Mouse (Mus musculus): ENCODE data around the gene Als2. TPM values are rescaled to one million over a fixed set of nuclear protein-coding genes. Genes with fewer than 3 reads are reported as not detected.

The Als2 gene
- total and polyA plus RNA-seq, 2 experiments from 2014 or later, result 11.6 to 32.8 TPM

DNA sequence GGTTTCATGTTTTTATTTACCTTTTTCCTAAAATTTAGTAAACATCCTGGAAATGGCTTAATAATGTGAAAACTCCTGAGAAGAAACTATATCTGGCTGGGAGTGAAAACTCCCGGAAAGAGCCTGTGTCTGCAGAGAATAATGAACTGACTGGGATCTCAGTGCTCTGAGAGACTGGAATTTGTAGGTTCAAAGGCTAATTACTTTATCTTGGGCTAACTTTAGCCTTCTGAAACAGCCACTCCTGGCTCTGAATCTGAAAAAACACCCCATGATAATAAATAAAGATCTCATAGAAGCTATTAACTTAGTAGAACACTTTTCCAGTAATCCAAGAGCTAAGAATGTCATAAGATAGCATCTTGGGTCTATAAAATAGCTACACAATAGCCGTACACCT lies 68.5 kb downstream of the Als2 start:
- TF ChIP-seq CTCF (IDR thresholded peaks at IDR 0.05; ENCODE audit: low read depth), result no peak

DNA sequence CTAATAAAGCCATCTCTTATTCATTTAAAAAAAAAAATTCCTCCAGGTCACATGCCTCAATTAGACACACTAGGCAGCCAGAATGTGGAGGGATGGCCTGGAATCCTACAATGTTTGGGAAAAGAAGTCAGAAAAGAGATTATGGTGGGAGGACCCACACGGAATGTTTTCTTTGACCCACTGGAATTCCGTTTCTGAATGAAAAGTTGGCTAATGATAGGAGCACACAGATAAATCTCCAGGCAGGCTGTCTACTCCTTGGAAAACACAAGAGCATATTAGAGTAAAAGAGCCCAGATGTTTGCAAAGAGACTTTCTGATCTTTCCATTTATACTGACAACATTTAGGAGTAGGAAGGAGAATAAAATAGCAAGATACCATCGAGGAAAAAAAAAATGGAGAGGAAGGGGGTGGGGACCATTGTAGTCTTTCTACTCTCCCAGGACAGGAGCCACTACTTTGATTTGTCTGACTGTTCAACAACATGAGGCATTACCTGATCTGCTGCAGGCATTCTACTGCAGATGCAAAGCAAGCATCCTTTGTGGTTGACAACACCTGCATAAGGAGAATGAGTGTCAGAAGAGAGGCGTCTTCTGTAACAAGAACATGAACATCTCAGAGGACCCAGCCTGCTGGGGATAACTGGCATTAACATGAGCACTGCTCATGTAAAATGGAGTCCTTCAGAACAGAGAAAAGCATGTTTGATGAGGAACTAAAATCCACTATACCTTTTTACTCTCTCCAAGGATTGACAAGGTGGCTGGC lies 69.2 kb downstream of the Als2 start:
- no peak for ATAC-seq
- WGBS, result 94% methylated on average over 4 of the region's 4 CpGs
- H3K4me2 ChIP-seq (ENCODE audit: low read depth, low read length), result no peak overlapping the region
- no peaks in the 10 kb centered on the region for H3K27me3 ChIP-seq (ENCODE audit: insufficient read depth, low read length)
- TF ChIP-seq CTCF (IDR thresholded peaks at IDR 0.05; ENCODE audit: low read depth), result no peak
- H3K27ac ChIP-seq, result no peak overlapping the region
- no peak overlapping the region for H3K4me3 ChIP-seq (ENCODE audit: low read length)
- peaks cover 41% of the 10 kb centered on the region for H3K36me3 ChIP-seq (ENCODE audit: insufficient read depth, low read length)
- no peaks in the 10 kb centered on the region for H3K9me3 ChIP-seq (ENCODE audit: low read length)
- no peaks in the 10 kb centered on the region for H3K4me1 ChIP-seq (ENCODE audit: insufficient read depth, low read length)
- H3K9ac ChIP-seq (replicated peaks; ENCODE audit: low read length), result no peak overlapping the region
- no peak for DNase-seq (ENCODE audit: low spot score)

More for the DNA sequence above, 68.5 kb downstream of the Als2 start:
- Histone ChIP-seq H3K9ac (replicated peaks; ENCODE audit: low read length) (no peak overlapping the region), H3K27ac (no peak overlapping the region), H3K9me3 (ENCODE audit: low read length) (no peaks in the 10 kb centered on the region), H3K4me2 (ENCODE audit: low read depth, low read length) (no peak overlapping the region), H3K4me3 (ENCODE audit: low read length) (no peak overlapping the region), H3K27me3 (ENCODE audit: insufficient read depth, low read length) (no peaks in the 10 kb centered on the region), H3K36me3 (ENCODE audit: insufficient read depth, low read length) (peaks cover 44% of the 10 kb centered on the region), H3K4me1 (ENCODE audit: insufficient read depth, low read length) (no peaks in the 10 kb centered on the region)
- ATAC-seq (no peak), DNase-seq (ENCODE audit: low spot score) (no peak)
- WGBS, result 89% methylated on average over 2 of the region's 2 CpGs

DNA sequence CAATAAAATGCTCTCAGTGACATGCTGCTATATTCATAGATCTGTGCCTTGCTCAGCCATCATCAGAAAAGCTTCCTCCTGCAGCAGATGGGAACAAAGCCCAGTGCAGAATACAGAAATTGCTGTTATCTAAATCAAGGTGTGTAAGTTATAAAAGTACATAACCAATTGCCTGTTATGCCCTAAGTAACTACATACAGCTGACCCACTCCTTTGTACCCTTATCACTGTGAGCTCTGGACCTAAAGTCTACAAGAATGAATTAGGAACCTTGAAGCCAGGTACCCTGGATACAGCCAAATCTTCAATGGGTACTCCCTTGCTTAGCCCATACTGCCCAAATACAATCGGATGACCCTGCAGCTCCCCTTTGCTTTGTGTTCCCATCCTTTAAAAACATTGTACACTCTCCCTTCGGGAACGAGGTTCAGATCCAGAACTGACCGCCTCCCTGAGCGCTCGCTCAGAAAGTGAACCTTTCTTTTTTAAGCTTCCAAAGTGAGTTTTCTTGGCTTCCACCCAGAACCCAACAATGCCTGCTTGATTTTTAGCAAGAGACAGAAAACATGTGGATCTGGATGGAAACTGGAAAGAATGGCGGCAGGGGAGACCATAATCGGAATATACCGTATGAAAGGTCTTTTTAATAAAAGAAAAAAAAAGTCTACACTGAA lies 70.7 kb downstream of the Als2 start:
- 76% methylated on average over 9 of the region's 9 CpGs for WGBS
- Histone ChIP-seq H3K4me1 (ENCODE audit: insufficient read depth, low read length) (no peaks in the 10 kb centered on the region), H3K36me3 (ENCODE audit: insufficient read depth, low read length) (peaks cover 34% of the 10 kb centered on the region), H3K27me3 (ENCODE audit: insufficient read depth, low read length) (no peaks in the 10 kb centered on the region), H3K27ac (no peak overlapping the region), H3K9me3 (ENCODE audit: low read length) (no peaks in the 10 kb centered on the region), H3K4me2 (ENCODE audit: low read depth, low read length) (no peak overlapping the region), H3K9ac (replicated peaks; ENCODE audit: low read length) (no peak overlapping the region), H3K4me3 (ENCODE audit: low read length) (no peak overlapping the region)
- DNase-seq (ENCODE audit: low spot score) (no peak), ATAC-seq (no peak)
- no peak for TF ChIP-seq CTCF (IDR thresholded peaks at IDR 0.05; ENCODE audit: low read depth)

DNA sequence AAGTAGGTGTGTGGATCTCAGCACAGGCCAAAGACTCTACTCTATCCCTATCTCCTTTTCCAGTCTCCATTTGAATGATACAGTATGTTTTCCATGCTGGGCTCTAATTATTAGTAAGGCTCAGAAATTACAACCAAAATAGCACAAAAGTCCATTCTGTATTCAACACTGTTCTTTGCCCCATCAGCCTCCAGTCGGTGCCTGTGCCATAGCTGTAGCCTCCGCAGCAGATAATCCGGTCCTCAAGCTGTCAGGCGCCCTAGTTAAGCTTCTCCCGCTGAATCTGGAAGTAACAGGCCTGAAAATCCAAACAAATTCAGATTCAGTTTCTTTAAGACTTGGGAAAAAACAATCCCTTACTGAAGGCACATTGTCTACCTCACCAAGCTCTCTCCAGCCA lies 73.1 kb downstream of the Als2 start:
- DNase-seq (ENCODE audit: low spot score), result no peak
- Histone ChIP-seq H3K9me3 (ENCODE audit: low read length) (no peaks in the 10 kb centered on the region), H3K36me3 (ENCODE audit: insufficient read depth, low read length) (peaks cover 25% of the 10 kb centered on the region), H3K27me3 (ENCODE audit: insufficient read depth, low read length) (no peaks in the 10 kb centered on the region), H3K4me1 (ENCODE audit: insufficient read depth, low read length) (no peaks in the 10 kb centered on the region), H3K4me2 (ENCODE audit: low read depth, low read length) (no peak overlapping the region), H3K27ac (no peak overlapping the region), H3K4me3 (ENCODE audit: low read length) (no peak overlapping the region), H3K9ac (replicated peaks; ENCODE audit: low read length) (no peak overlapping the region)
- ATAC-seq, result no peak
- TF ChIP-seq CTCF (IDR thresholded peaks at IDR 0.05; ENCODE audit: low read depth), result no peak
- WGBS, result 52% methylated on average over 5 of the region's 5 CpGs

DNA sequence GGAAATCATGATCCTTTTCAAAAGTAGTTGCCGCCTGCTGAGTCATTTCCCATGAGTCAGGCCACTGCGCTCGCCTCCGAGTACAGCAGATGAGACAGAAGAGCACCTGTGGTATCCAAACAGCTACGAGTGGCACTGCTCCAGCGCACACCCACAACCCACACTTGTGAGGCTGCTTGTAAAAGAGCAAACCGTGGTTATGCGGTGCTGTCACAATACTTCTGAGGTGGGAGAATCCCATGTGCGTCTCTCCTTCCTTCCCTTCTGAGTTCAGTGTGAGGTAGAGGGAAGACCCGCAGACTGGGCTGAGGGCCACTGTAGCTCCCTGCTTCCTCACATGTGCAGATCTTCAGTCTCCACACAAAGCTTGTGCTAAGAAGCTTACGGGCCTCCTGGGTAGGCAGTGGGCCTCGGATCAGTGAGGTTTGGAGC lies 74.0 kb downstream of the Als2 start, which contains the start of gene Mpp4:
Mpp4 (minus strand) TSS at position 360 of the 432 bp plus-strand sequence.
- Histone ChIP-seq H3K9ac (replicated peaks; ENCODE audit: low read length) (no peak within 1 kb of the TSS), H3K4me2 (ENCODE audit: low read depth, low read length) (no peak within 1 kb of the TSS), H3K27ac (no peak within 1 kb of the TSS; the same call in 1 of the 2 replicates), H3K4me1 (ENCODE audit: insufficient read depth, low read length) (no peaks in the 10 kb centered on the region), H3K36me3 (ENCODE audit: insufficient read depth, low read length) (peaks cover 23% of the 10 kb centered on the region), H3K27me3 (ENCODE audit: insufficient read depth, low read length) (no peaks in the 10 kb centered on the region), H3K9me3 (ENCODE audit: low read length) (no peaks in the 10 kb centered on the region), H3K4me3 (ENCODE audit: low read length) (no peak within 1 kb of the TSS)
- DNase-seq (ENCODE audit: low spot score) (peak; percentile 7), ATAC-seq (no peak)
- WGBS, result 31% methylated on average over 12 of the region's 12 CpGs
- TF ChIP-seq CTCF (IDR thresholded peaks at IDR 0.05; ENCODE audit: low read depth), result no peak

DNA sequence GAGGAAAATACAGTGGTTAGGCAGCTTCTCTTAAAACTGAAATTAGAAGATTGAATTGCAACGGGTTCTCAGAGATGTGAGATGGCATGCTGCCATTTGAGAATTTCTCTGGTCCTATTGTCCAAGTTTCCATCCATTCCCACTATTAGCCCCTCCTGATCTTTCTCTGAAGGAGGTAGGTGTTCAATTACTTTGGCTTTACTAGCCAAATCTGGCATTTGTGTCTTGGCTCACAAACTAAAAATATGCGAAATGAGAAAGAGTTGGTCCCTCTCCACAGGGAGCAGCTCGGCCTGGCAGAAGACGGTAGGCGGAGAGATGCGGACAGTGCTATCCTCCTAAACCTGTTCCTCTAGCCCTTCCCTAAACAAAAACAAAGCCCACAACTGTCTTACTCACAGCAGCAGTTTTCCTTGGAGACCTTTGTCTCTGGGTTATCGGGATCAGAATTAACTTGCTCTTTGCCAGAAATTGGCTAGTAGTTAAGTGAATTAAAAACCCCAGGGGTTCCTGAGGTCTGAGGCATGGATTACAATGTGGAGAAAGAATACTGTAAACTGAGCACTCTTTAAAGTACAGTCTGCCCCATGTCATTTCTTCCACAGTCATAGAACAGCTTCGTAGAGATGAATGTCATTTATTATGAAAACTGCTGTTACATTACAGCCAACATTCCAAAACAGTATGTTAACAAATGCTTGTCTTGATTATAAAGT lies 74.6 kb downstream of the Als2 start:
- no peak overlapping the region for H3K4me2 ChIP-seq (ENCODE audit: low read depth, low read length)
- no peak overlapping the region for H3K9ac ChIP-seq (replicated peaks; ENCODE audit: low read length)
- H3K9me3 ChIP-seq (ENCODE audit: low read length), result no peaks in the 10 kb centered on the region
- H3K36me3 ChIP-seq (ENCODE audit: insufficient read depth, low read length), result peaks cover 17% of the 10 kb centered on the region
- TF ChIP-seq CTCF (IDR thresholded peaks at IDR 0.05; ENCODE audit: low read depth), result no peak
- H3K27me3 ChIP-seq (ENCODE audit: insufficient read depth, low read length), result no peaks in the 10 kb centered on the region
- H3K4me3 ChIP-seq (ENCODE audit: low read length), result no peak overlapping the region
- DNase-seq (ENCODE audit: low spot score) (no peak), ATAC-seq (no peak)
- no peak overlapping the region for H3K27ac ChIP-seq
- 32% methylated on average over 8 of the region's 8 CpGs for WGBS
- H3K4me1 ChIP-seq (ENCODE audit: insufficient read depth, low read length), result no peaks in the 10 kb centered on the region
